Mouse (Mus musculus): Measurements from ENCODE around the gene Abhd8.

- TF ChIP-seq POLR2A (IDR thresholded peaks at IDR 0.05; ENCODE audit: low read depth, low read length) (no peak), CTCF (conservative IDR thresholded peaks at IDR 0.05 in 1 of 2, IDR thresholded peaks at IDR 0.05 in 1 of 2; ENCODE audit: low read depth in 2 of 2, low read length in 2 of 2) (no peak), HCFC1 (IDR thresholded peaks at IDR 0.05; ENCODE audit: low read depth, low read length) (no peak)
Measured at GRCm38 (mm10) chr8:71462191-71462590, 1.3 kb downstream of the Abhd8 start.

Measured in CH12.LX (cell line).